20 mouse cellular contexts compared by ENCODE assay signal in the genomic region with DNA sequence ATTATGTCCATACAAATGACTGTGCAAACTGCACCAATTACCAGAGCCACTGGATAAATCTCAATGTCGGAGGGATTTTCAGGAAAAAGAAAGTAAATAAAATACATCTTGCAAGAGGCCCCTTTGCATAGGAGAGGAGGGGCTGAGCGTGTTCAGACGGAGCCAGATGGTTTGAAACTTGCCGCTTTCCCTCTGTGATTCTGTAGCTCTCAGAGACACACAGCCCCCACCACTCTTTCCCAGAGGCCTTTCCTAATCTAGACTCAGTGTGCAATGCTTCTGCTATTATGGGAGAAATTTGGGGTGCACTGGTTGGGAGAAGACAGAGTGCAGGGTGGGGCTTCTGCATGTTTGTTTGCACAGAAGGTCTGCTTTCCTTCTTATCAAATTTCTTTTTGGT.
"Had no signal": no experiment of that assay in that cellular context is flagged by ENCODE, and none has a peak within 500 bp of the region (broad histone marks: within the 10 kb centered on the region; RNA-seq: fewer than 3 reads in every experiment).

No protein-coding gene starts in this region.

- H3K4me1 ChIP-seq: limb, embryonic 15.5 days; midbrain, embryonic 15.5 days; neural tube, embryonic 12.5 days; neural tube, embryonic 15.5 days; stomach, embryonic 15.5 days had no signal

- H3K4me3 ChIP-seq: limb, embryonic 15.5 days; midbrain, embryonic 12.5 days; midbrain, embryonic 15.5 days; neural tube, embryonic 12.5 days; neural tube, embryonic 15.5 days; stomach, embryonic 15.5 days had no signal

- H3K27me3 ChIP-seq: limb, embryonic 15.5 days; midbrain, embryonic 12.5 days; midbrain, embryonic 15.5 days; neural tube, embryonic 12.5 days; neural tube, embryonic 15.5 days; stomach, embryonic 15.5 days had no signal

- H3K9ac ChIP-seq: limb, embryonic 15.5 days; liver, embryonic 14.5 days; liver, postnatal 0 days; lung, embryonic 14.5 days; midbrain, embryonic 12.5 days; midbrain, embryonic 15.5 days; neural tube, embryonic 12.5 days; neural tube, embryonic 15.5 days; stomach, embryonic 15.5 days had no signal

- ATAC-seq: liver, postnatal 0 days; lung, postnatal 0 days; midbrain, embryonic 15.5 days had no signal

- DNase-seq: kidney, adult 9 months; kidney, postnatal 14 days; kidney, postnatal 4 days; liver, postnatal 0 days; lung, embryonic 14.5 days; right cerebral cortex, adult 18-20 months; right cerebral cortex, postnatal 14 days; right cerebral cortex, postnatal 4 days; thymus, adult 18-20 months; thymus, postnatal 36 days had no signal

- H3K36me3 ChIP-seq: limb, embryonic 15.5 days; midbrain, embryonic 12.5 days; midbrain, embryonic 15.5 days; neural tube, embryonic 12.5 days; neural tube, embryonic 15.5 days; stomach, embryonic 15.5 days had no signal

- H3K9me3 ChIP-seq: limb, embryonic 15.5 days; midbrain, embryonic 12.5 days; midbrain, embryonic 15.5 days; neural tube, embryonic 12.5 days; neural tube, embryonic 15.5 days; stomach, embryonic 15.5 days had no signal

- H3K27ac ChIP-seq: limb, embryonic 15.5 days; liver, embryonic 14.5 days; macrophage; midbrain, embryonic 12.5 days; midbrain, embryonic 15.5 days; neural tube, embryonic 12.5 days; neural tube, embryonic 15.5 days; stomach, embryonic 15.5 days had no signal

- H3K4me2 ChIP-seq: limb, embryonic 15.5 days; liver, embryonic 11.5 days; lung, embryonic 14.5 days; midbrain, embryonic 12.5 days; midbrain, embryonic 15.5 days; neural tube, embryonic 12.5 days; neural tube, embryonic 15.5 days; stomach, embryonic 15.5 days had no signal
